Mouse (Mus musculus) common myeloid progenitor, adult 5-6 weeks (primary cell): ENCODE measurements around the gene Dact1. TPM values are rescaled to one million over a fixed set of nuclear protein-coding genes. Genes with fewer than 3 reads are reported as not detected.

Experiments
- total RNA-seq: library from RNA; stranded (forward); fragments of 200-1000, 187-1606 nt; gene quantifications from 2 replicates; pipeline ENCODE4 v1.2.3, GENCODE M21; 2017

Dact1 gene
- total RNA-seq, 1 experiment from 2014 or later = 0.32 TPM

Other genes with a start within 250 kb of the Dact1 start
- gene Tomm20l, start 198.5 kb upstream of the Dact1 start, total RNA-seq = not detected in 2 replicates
- 69.1 and 79.3 TPM in 2 replicates for gene Timm9, start 173.2 kb upstream of the Dact1 start, total RNA-seq
- 18.5 and 22.7 TPM in 2 replicates for gene 2700049A03Rik, start 173.0 kb upstream of the Dact1 start, total RNA-seq